Mouse (Mus musculus) liver, postnatal 0 days (tissue): Measurements from ENCODE around the gene Arhgef38.

Experiments used
- CTCF ChIP-seq: sonication (generic); IDR thresholded peaks from 2 replicates; pipeline ENCODE4 v1.5.1; 2016; ENCODE audit warnings: antibody characterized with exemption, low read depth
- EP300 ChIP-seq: IDR thresholded peaks from 2 replicates; pipeline ENCODE4 v1.6.1; 2016; ENCODE audit warnings: antibody characterized with exemption, low read depth, mild to moderate bottlenecking

- TF ChIP-seq CTCF (no peak), EP300 (no peak)
These were observed 24.1 kb upstream of the Arhgef38 start for GRCm38 (mm10) chr3:133258860-133259259.
